Mouse (Mus musculus): ENCODE measurements around the gene Zzz3. TPM values are rescaled to one million over a fixed set of nuclear protein-coding genes. Genes with fewer than 3 reads are reported as not detected.

Zzz3 gene
- total RNA-seq, 2 experiments from 2014 or later = 34.2 to 34.9 TPM

GRCm38 (mm10) chr3:152467312-152467711 is 72.0 kb downstream of the Zzz3 start:
- no peak for DNase-seq

- DNase-seq = no peak
These were observed 72.8 kb downstream of the Zzz3 start for GRCm38 (mm10) chr3:152468032-152468431.

GRCm38 (mm10) chr3:152468569-152469041 is 73.3 kb downstream of the Zzz3 start:
- no peak for DNase-seq

- no peak for DNase-seq
These were observed 74.3 kb downstream of the Zzz3 start for GRCm38 (mm10) chr3:152469423-152470200.

DNA sequence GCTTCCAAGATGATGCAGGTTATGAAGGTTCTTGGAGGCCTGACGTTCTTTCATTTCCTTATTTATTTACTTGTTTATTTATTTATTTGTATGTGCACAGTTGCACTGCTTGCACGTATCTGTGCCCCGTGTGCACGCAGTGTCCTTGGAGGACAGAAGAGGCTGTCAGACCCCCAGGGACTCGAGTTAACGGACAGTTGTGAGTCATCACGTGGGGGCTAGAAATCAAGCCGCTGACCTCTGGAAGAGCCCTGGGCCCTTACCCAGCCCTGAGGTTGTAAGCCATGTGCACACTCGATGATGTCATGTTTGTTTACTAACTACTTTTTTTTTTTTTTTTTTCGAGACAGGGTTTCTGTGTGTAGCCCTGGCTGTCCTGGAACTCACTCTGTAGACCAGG is 75.1 kb downstream of the Zzz3 start:
- no peak for DNase-seq

DNA sequence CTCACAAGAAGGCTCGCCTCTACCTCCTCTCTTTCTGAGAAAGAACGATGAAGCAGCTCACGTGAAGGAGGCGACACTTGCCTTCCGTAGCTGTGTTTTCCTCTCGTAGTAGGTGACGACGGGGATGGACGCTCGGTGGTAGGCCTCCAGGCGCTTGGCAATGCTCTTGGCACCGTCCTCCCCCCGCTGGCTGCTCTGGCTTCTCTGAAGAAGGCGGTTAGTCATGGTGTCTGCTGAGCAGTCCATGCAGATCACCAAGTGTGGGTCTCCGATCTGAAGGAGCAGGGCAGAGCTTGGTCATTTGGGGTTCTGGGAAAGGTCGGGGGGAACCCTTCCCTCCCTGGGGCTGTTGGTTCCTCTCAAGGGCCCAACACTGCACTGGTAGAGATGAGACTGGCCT is 77.4 kb downstream of the Zzz3 start:
- no peak for DNase-seq

DNA sequence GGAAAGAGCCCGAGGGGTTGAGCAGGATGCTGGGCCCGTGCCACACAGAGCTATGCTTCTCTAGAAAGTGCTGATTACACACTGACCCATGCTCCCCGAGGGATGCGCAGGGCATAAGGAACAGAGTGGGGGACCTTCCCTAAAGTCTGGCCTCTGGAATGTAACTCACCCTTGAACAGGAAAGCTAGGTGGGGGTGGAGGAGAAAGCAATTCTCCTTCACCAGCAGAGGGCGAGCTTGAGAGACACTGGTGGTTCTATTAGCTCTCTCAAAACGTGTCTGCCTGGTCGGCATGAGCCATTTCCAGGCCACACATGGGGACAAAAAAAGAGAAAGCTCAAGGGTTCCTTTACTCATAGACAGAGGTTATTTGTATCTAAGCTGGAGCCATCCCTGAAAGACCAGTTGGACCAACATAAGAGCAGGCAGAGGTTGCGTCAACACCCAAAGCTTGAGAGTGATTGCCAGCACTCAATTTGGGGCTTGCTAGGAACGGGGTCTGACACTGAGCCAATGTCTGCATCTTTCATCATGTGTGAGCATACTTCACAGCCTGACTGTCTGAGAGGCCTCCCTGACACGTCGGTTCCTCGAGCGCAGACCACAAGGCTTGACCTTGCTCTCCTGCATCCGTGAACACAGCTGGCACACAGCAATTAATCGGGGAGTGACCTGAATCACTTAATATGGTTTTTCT is 79.5 kb downstream of the Zzz3 start:
- peak; percentile 76 for DNase-seq

- no peak for DNase-seq
These were observed 80.0 kb downstream of the Zzz3 start for GRCm38 (mm10) chr3:152475278-152475669.

- no peak for DNase-seq
These were observed 80.6 kb downstream of the Zzz3 start for GRCm38 (mm10) chr3:152475894-152476293.

- DNase-seq = peak; percentile 74
These were observed 82.7 kb downstream of the Zzz3 start for GRCm38 (mm10) chr3:152477796-152478527.

- DNase-seq = peak; percentile 53
These were observed 83.5 kb downstream of the Zzz3 start for GRCm38 (mm10) chr3:152478599-152479435.

- no peak for DNase-seq
These were observed 85.1 kb downstream of the Zzz3 start for GRCm38 (mm10) chr3:152480336-152480735.

- DNase-seq = no peak
These were observed 86.9 kb downstream of the Zzz3 start for GRCm38 (mm10) chr3:152482182-152482581.

DNA sequence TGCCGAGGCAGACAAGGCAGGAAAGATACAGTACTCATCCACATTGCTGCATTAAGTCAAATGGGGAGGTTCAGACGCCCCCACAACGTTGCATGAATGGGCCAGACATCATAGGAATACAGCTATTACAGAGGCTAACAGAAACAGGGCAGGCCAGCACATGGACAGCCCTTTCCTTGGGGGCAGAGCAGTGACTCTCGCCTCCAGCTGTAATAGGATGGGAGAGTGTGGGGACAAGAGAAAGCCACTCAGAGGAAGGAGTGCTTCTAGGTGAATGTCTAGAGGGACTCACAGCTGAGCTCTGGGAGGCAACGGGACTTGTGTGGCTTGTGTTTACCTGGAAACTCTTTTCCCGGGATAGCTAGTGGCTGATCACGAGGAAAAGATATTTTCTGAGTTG is 88.5 kb downstream of the Zzz3 start:
- DNase-seq = no peak

DNA sequence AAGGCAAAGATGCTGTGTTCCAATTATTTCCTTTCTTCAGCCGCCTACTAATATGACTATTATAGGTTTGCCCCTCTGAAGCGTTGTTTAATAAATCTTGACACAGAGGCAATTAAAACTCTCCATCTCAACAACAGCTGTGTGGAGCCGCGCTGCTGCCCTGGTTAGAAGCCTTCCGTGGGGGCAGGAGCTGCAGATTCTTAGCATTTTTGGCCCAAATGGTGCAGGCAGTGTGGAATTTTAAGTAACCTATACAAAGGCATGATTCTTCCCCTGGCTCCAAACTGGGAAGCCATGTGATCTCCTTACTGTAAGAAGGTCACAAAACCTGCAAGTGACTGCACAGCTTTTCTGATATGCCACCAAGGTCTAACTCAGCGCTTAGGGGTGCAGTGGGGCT is 88.9 kb downstream of the Zzz3 start:
- DNase-seq = no peak

DNA sequence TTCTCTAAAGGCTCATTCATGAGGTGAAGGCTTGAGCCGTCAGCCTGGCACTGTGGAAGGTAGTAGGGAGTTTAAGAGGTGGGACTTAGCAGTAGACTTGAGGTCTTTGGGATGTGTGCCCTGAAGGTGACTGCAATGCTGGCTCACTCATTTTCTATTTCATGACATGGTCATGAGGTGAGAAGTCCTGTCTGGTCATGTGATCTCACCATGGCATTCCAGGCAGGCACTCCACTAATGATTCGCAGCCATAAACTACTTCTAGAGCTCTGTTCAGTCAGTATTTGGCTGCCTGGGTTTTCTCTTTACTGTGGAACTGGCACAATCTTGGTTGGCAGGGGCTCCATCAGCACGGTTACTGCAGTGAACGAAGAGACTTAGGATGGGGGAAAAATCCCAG is 93.7 kb downstream of the Zzz3 start:
- DNase-seq = no peak

DNA sequence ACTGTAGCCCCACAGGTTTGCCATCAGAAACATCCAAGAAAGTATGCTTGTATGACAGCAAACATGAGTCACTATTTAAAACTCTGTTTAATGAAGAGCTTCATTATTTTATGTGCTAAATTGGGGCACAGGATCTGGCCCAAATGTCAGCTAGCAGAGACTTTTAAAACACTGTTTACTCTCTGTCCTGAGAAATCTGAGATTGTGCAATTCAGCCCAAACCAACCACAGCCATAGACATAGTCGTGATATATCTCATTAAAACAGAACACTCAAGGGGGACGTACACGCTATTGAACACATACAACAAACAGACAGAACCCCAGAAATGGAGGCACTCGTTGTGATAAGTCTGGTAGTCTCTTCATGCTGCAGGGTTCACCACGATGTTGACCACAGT is 95.2 kb downstream of the Zzz3 start:
- DNase-seq = no peak

DNA sequence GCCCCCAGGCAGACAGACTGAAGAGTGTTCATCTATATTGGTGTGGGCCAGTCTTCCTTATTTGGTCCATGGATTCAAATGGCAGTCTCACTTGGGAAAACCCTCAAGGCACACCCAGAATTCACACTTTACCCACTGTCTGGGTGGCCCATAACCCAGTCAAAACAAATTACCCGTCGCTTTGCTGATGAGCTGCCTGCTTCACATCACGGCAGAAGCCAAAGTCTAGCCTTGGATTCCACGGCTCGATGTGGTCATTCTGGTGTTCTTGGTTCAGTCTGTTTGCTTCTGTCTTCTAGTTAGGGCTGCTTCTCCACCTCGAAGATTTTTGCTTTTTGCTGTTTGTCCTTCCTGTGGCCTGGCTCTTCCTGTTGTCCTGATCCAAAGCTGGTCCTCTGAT is 97.0 kb downstream of the Zzz3 start:
- no peak for DNase-seq

DNA sequence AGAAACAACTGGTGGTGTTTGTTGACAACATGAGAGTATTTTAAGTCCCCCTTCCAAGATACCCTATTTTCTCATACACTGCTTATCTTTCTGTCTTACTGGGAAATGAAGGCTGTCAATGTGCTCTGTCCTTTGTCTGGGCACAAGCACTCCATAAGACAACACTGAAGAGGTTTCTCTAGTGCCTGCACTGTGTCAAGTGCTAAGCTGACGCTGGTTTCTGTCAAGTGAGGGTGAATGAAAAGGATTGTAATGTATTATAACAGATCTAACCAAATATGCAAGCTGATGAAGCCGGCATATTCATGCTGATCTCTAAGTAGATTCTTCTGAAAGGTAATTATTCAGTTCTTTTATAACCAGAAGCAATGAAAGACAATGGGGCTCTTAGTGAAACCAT is 98.5 kb downstream of the Zzz3 start:
- no peak for DNase-seq

DNA sequence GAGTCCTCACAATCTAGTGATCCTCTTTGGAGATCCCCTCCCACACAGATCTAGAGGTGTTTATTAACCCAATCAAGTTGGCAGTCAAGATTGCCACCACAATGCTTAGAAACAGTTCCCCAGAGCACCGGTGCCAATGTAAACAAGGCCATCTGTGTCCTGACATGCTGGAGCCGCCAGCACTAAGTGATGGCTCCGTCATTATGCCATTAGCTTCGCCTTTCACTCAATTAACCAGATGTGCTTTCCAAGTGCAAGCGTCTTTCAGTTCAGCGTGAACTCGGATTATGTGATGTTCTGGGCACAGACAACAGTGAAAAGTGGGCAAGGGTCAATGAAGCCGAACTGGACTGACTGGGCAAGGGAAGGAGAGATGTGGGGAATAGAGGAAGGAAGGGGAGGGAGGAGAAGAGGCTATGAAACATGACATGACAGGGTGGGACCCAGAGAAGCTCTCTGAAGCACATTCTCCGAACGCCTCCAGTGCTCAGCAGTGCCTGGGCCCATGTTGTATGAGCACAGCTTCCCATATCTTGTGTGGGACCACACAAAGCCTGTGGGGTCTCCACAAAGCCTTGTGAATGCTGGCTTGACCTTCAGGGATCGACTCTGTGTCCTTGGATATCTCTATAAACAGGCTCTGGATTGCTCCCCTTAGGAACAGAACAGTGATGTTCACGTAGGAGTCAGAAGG is 99.5 kb downstream of the Zzz3 start:
- DNase-seq = no peak

- no peak for DNase-seq
These were observed 100.2 kb downstream of the Zzz3 start for GRCm38 (mm10) chr3:152495415-152495898.

DNA sequence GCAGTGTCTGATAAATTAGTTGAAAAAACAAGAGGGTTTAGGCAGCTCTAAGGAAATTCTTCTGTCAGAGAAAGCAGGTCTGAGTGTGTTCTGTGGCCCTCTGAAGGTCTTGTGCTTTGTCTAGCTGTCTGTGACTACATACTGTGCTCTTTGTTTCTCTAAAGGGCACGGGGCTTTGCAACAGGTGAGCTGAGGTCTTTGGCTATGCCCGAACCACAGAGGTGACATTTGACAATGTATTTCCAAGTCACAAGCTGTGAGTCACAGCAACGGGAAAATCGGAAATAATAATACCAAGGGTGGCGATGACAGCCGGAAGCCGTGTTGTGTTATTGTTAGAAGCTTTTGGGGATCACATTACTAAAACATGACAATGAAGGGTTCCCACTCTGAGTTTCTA is 101.8 kb downstream of the Zzz3 start:
- DNase-seq = no peak
